Mouse (Mus musculus): ENCODE measurements at regions not wholly inside any gene's neighbourhood (a gene's known extent, or its start where the extent isn't known, plus 50 kb on each side); places are given as distances from the start of the nearest gene placed in this dataset.

GRCm38 (mm10) chr10:96365101-96365500 is 228.7 kb downstream of the Gm5426 start:
- no peak overlapping the region for H3K4me3 ChIP-seq (ENCODE audit: low read depth, low read length)
- H3K27ac ChIP-seq (ENCODE audit: low read depth, low read length), result no peak overlapping the region
- H3K9me3 ChIP-seq (ENCODE audit: low read length), result no peaks in the 10 kb centered on the region
- no peaks in the 10 kb centered on the region for H3K27me3 ChIP-seq (ENCODE audit: insufficient read depth, low read length)
- no peak overlapping the region for H3K4me2 ChIP-seq (ENCODE audit: low read depth, low read length, poor library complexity, severe bottlenecking)
- DNase-seq (ENCODE audit: low spot score) (no peak), ATAC-seq (ENCODE audit: low FRiP score) (no peak)
- H3K36me3 ChIP-seq (ENCODE audit: insufficient read depth, low read length), result no peaks in the 10 kb centered on the region
- no peak overlapping the region for H3K9ac ChIP-seq (replicated peaks; ENCODE audit: low read length, poor library complexity, severe bottlenecking)
- WGBS, result 83% methylated on average over 3 of the region's 3 CpGs
- no peak for TF ChIP-seq CTCF (IDR thresholded peaks at IDR 0.05)
- no peaks in the 10 kb centered on the region for H3K4me1 ChIP-seq (ENCODE audit: insufficient read depth, low read length)

GRCm38 (mm10) chr10:96366871-96367270 is 230.5 kb downstream of the Gm5426 start:
- H3K36me3 ChIP-seq (ENCODE audit: insufficient read depth, low read length), result no peaks in the 10 kb centered on the region
- H3K4me1 ChIP-seq (ENCODE audit: insufficient read depth, low read length), result no peaks in the 10 kb centered on the region; the same call in 1 of the 2 replicates
- H3K4me2 ChIP-seq (ENCODE audit: low read depth, low read length, poor library complexity, severe bottlenecking), result no peak overlapping the region
- no peaks in the 10 kb centered on the region for H3K9me3 ChIP-seq (ENCODE audit: low read length)
- DNase-seq (ENCODE audit: low spot score) (no peak), ATAC-seq (ENCODE audit: low FRiP score) (no peak)
- H3K27ac ChIP-seq (ENCODE audit: low read depth, low read length), result no peak overlapping the region
- H3K27me3 ChIP-seq (ENCODE audit: insufficient read depth, low read length), result no peaks in the 10 kb centered on the region
- no peak overlapping the region for H3K9ac ChIP-seq (replicated peaks; ENCODE audit: low read length, poor library complexity, severe bottlenecking)
- WGBS, result 89% methylated on average over 2 of the region's 2 CpGs
- no peak overlapping the region for H3K4me3 ChIP-seq (ENCODE audit: low read depth, low read length)
- TF ChIP-seq CTCF (IDR thresholded peaks at IDR 0.05), result no peak

- TF ChIP-seq CTCF (IDR thresholded peaks at IDR 0.05), result no peak
- Histone ChIP-seq H3K4me3 (ENCODE audit: low read depth, low read length) (peak overlapping the region; percentile 8; the same call in 1 of the 2 replicates), H3K27ac (ENCODE audit: low read depth, low read length) (no peak overlapping the region), H3K9ac (replicated peaks; ENCODE audit: low read length, poor library complexity, severe bottlenecking) (no peak overlapping the region), H3K4me1 (ENCODE audit: insufficient read depth, low read length) (no peaks in the 10 kb centered on the region; the same call in 1 of the 2 replicates), H3K36me3 (ENCODE audit: insufficient read depth, low read length) (no peaks in the 10 kb centered on the region), H3K4me2 (ENCODE audit: low read depth, low read length, poor library complexity, severe bottlenecking) (peak overlapping the region; percentile 42), H3K9me3 (ENCODE audit: low read length) (no peaks in the 10 kb centered on the region), H3K27me3 (ENCODE audit: insufficient read depth, low read length) (no peaks in the 10 kb centered on the region)
- ATAC-seq (ENCODE audit: low FRiP score), result no peak; the same call in 1 of the 2 replicates
- DNase-seq (ENCODE audit: low spot score), result no peak
- WGBS, result 34% methylated on average over 21 of the region's 21 CpGs
Measured at GRCm38 (mm10) chr10:96370547-96371320, 234.3 kb downstream of the Gm5426 start.

DNA sequence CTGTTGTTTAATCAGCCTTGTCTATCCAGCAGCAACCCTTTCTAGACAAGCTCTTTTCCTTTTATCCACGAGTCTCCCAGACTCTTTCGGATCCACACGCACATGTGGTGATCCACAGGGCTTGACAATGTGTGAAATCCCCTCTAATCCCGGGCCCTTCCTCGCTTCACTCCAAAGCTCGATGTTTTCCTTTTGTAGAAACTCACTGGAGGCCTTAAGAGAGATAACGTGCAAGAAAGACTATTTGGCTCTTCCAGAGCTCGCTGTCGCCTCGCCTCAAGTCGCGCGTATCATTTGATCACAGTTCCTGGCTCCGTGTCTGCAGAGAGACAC is 234.9 kb downstream of the Gm5426 start:
- peak; percentile 60; the same call in 1 of the 2 replicates for ATAC-seq (ENCODE audit: low FRiP score)

DNA sequence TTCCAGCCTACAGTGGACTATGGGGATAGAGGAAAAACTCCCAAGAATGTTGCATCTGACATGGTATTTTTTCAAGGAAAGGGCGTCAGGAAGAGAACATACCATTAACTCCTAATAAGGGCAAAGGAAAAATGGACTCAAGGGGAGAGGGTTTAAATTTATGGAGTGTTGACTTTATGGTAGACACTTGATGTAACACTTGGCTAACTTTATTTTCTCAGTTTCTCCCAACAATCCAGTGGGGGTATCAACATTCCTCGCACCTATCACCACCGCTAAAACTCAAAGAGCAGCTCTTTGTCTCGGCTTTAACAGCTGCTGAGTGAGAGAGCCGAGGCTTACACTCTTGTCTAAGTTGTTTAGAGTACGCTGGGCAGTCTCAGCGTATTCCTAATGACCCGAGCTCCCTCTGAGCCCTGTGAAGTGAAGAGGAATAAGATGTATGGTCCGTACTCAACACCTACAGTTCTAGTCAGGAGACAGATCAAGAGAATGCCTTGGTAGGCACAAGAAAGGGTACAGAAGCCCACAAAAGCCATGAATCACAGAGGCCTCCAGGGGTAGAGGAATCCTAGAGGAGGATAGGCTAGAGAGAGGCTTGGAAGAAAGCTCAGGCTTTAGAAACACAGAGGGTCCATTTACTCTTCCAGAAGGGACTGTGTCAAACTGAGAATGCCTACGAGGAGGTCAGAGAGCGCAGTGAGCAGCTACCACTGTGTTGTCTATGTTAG is 236.4 kb downstream of the Gm5426 start:
- DNase-seq (ENCODE audit: low spot score) (no peak), ATAC-seq (ENCODE audit: low FRiP score) (no peak)
- 71% methylated on average over 11 of the region's 11 CpGs for WGBS
- H3K36me3 ChIP-seq (ENCODE audit: insufficient read depth, low read length), result no peaks in the 10 kb centered on the region
- no peak overlapping the region for H3K4me3 ChIP-seq (ENCODE audit: low read depth, low read length)
- H3K9ac ChIP-seq (replicated peaks; ENCODE audit: low read length, poor library complexity, severe bottlenecking), result no peak overlapping the region
- H3K4me1 ChIP-seq (ENCODE audit: insufficient read depth, low read length), result no peaks in the 10 kb centered on the region; the same call in 1 of the 2 replicates
- H3K27ac ChIP-seq (ENCODE audit: low read depth, low read length), result no peak overlapping the region
- no peak for TF ChIP-seq CTCF (IDR thresholded peaks at IDR 0.05)
- no peaks in the 10 kb centered on the region for H3K27me3 ChIP-seq (ENCODE audit: insufficient read depth, low read length)
- no peaks in the 10 kb centered on the region for H3K9me3 ChIP-seq (ENCODE audit: low read length)
- H3K4me2 ChIP-seq (ENCODE audit: low read depth, low read length, poor library complexity, severe bottlenecking), result no peak overlapping the region

More for the DNA sequence above, 234.9 kb downstream of the Gm5426 start:
- WGBS, result 23% methylated on average over 14 of the region's 14 CpGs
- Histone ChIP-seq H3K4me2 (ENCODE audit: low read depth, low read length, poor library complexity, severe bottlenecking) (peak overlapping the region; percentile 42), H3K4me1 (ENCODE audit: insufficient read depth, low read length) (no peaks in the 10 kb centered on the region; the same call in 1 of the 2 replicates), H3K36me3 (ENCODE audit: insufficient read depth, low read length) (no peaks in the 10 kb centered on the region), H3K27ac (ENCODE audit: low read depth, low read length) (no peak overlapping the region), H3K4me3 (ENCODE audit: low read depth, low read length) (peak overlapping the region; percentile 8; the same call in 1 of the 2 replicates), H3K9me3 (ENCODE audit: low read length) (no peaks in the 10 kb centered on the region), H3K27me3 (ENCODE audit: insufficient read depth, low read length) (no peaks in the 10 kb centered on the region), H3K9ac (replicated peaks; ENCODE audit: low read length, poor library complexity, severe bottlenecking) (no peak overlapping the region)
- no peak for DNase-seq (ENCODE audit: low spot score)
- TF ChIP-seq CTCF (IDR thresholded peaks at IDR 0.05), result no peak

GRCm38 (mm10) chr10:96373481-96373880 is 237.1 kb downstream of the Gm5426 start:
- no peak overlapping the region for H3K9ac ChIP-seq (replicated peaks; ENCODE audit: low read length, poor library complexity, severe bottlenecking)
- TF ChIP-seq CTCF (IDR thresholded peaks at IDR 0.05), result no peak
- DNase-seq (ENCODE audit: low spot score) (no peak), ATAC-seq (ENCODE audit: low FRiP score) (no peak)
- WGBS, result 74% methylated on average over 7 of the region's 7 CpGs
- H3K27ac ChIP-seq (ENCODE audit: low read depth, low read length), result no peak overlapping the region
- H3K9me3 ChIP-seq (ENCODE audit: low read length), result no peaks in the 10 kb centered on the region
- no peaks in the 10 kb centered on the region; the same call in 1 of the 2 replicates for H3K4me1 ChIP-seq (ENCODE audit: insufficient read depth, low read length)
- H3K4me3 ChIP-seq (ENCODE audit: low read depth, low read length), result no peak overlapping the region
- H3K36me3 ChIP-seq (ENCODE audit: insufficient read depth, low read length), result no peaks in the 10 kb centered on the region
- no peak overlapping the region for H3K4me2 ChIP-seq (ENCODE audit: low read depth, low read length, poor library complexity, severe bottlenecking)
- no peaks in the 10 kb centered on the region for H3K27me3 ChIP-seq (ENCODE audit: insufficient read depth, low read length)
